Mouse (Mus musculus) liver, embryonic 11.5 days (tissue): ENCODE results near the gene Fetub. TPM values are rescaled to one million over a fixed set of nuclear protein-coding genes. Genes with fewer than 3 reads are reported as not detected.
A peak's percentile ranks its signal among the peaks of the same experiment; 100 is the strongest.

Experiments used
- ATAC-seq: fragments of 200-750 bp; cut with Nextera tagmentation; replicated peaks from 2 replicates; pipeline ENCODE4 v1.8.0; 2017; ENCODE audit warnings: moderate number of reproducible peaks, mild to moderate bottlenecking, moderate TSS enrichment, moderate library complexity; ENCODE audit not compliant: low FRiP score
- DNase-seq: peaks from one replicate; pipeline ENCODE4 v3.0.0-alpha.2; 2017; ENCODE audit warnings: low spot score
- H3K27ac ChIP-seq: fragments of 300-500 bp; sonication (generic); 2 replicates; pipeline ENCODE4 v1.5.1; 2014; ENCODE audit warnings: mild to moderate bottlenecking, low read depth, low read length, control low read depth
- H3K27me3 ChIP-seq: fragments of 300-500 bp; sonication (generic); replicated peaks from 2 replicates; pipeline ENCODE4 v1.6.1; 2014; ENCODE audit warnings: low read length, mixed read lengths; ENCODE audit not compliant: control insufficient read depth, insufficient read depth
- H3K36me3 ChIP-seq: fragments of 300-500 bp; sonication (generic); 2 replicates; pipeline ENCODE4 v1.6.1; 2014; ENCODE audit warnings: mild to moderate bottlenecking, low read length, moderate library complexity, mixed read lengths; ENCODE audit not compliant: control insufficient read depth, insufficient read depth
- H3K4me1 ChIP-seq: fragments of 300-500 bp; sonication (generic); replicated peaks from 2 replicates; pipeline ENCODE4 v1.6.1; 2014; ENCODE audit warnings: low read length, mixed read lengths; ENCODE audit not compliant: control insufficient read depth, insufficient read depth
- H3K4me2 ChIP-seq: fragments of 300-500 bp; sonication (generic); 2 replicates; pipeline ENCODE4 v1.6.1; 2014; ENCODE audit warnings: mild to moderate bottlenecking, control low read depth, moderate library complexity
- H3K4me3 ChIP-seq: fragments of 300-500 bp; sonication (generic); 2 replicates; pipeline ENCODE4 v1.5.1; 2014; ENCODE audit warnings: low read depth, low read length, control low read depth
- H3K9ac ChIP-seq: fragments of 300-500 bp; sonication (generic); 2 replicates; pipeline ENCODE4 v1.6.1; 2014; ENCODE audit warnings: low read depth, low read length, control low read depth
- H3K9me3 ChIP-seq: fragments of 300-500 bp; sonication (generic); 2 replicates; pipeline ENCODE4 v1.6.1; 2016; ENCODE audit warnings: low read length, inconsistent platforms, mixed read lengths; ENCODE audit not compliant: control insufficient read depth
- WGBS: fragments of 180-500 bp; shearing (Covaris S2); extraction: QIAGEN DNeasy Blood & Tissue Kit; methylation state at CpG from one replicate; pipeline ENCODE4 v1.1.7; 2014; 5-methylcytosine and 5-hydroxymethylcytosine counted together
- polyA plus RNA-seq: library from polyadenylated mRNA; unstranded; fragments of >200 nt; fragmentation: Nextera tagmentation; extraction: Ambion mirVana; gene quantifications from 2 replicates; pipeline ENCODE4 v1.2.1, GENCODE M21; 2014

The Fetub gene
- polyA plus RNA-seq, result 0.22 and 0.69 TPM in 2 replicates

DNA sequence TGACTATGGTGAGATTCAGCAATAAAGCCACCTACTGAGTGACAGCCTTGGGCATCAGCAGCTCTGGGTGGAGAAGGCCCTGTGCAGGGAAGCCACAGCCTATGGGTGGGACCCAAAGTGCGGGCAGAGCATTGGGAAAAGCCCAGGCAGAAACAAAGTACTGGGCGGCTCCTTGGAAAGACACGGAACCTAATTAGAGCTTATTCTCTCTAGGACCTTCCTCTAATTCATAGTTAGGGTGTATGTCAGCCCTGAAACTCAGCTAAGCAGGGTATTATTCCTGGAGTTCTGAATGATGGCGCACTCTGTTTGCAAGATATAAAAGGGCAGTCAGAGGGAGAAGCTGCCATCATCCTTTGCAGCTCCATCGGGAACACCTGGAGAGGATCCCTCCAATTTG lies at the start of gene Fetub:
Gene Fetub, plus strand, starts transcription at position 301 of the 400 bp plus-strand sequence.
- H3K4me3 ChIP-seq, result no peak within 1 kb of the TSS
- 78% methylated on average over 5 of the region's 5 CpGs for WGBS
- no peaks in the 10 kb centered on the region for H3K4me1 ChIP-seq
- H3K27ac ChIP-seq, result no peak within 1 kb of the TSS
- H3K27me3 ChIP-seq, result no peaks in the 10 kb centered on the region
- H3K9ac ChIP-seq, result no peak within 1 kb of the TSS
- no peaks in the 10 kb centered on the region for H3K9me3 ChIP-seq
- no peak for ATAC-seq
- DNase-seq, result no peak
- no peaks in the 10 kb centered on the region for H3K36me3 ChIP-seq
- H3K4me2 ChIP-seq, result no peak within 1 kb of the TSS

DNA sequence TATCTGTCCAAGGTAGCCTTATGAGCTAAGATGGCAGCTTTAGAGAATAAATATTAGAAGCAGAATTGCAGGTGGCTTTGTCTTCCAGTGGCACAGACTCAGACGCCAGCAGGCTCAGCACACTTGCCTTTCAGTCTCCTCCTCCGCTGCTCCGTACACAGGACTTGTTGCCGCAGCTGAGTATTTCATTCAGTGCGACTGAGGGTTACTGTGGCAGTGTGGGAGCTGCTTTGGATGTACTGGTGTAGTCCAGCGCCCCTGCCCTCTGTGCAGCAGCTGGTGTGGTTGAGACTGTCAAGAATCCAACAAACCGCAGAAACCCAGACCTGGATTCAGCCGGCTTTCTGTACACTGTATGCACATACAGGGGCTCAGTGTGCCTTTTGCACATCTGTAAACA lies 45.7 kb upstream of the Fetub start:
- Histone ChIP-seq H3K27me3 (no peaks in the 10 kb centered on the region), H3K4me3 (no peak overlapping the region), H3K4me2 (no peak overlapping the region), H3K27ac (no peak overlapping the region), H3K36me3 (peaks cover 31% of the 10 kb centered on the region), H3K9ac (no peak overlapping the region), H3K9me3 (no peaks in the 10 kb centered on the region), H3K4me1 (no peaks in the 10 kb centered on the region)
- ATAC-seq (no peak), DNase-seq (no peak)
- 92% methylated on average over 8 of the region's 8 CpGs for WGBS

DNA sequence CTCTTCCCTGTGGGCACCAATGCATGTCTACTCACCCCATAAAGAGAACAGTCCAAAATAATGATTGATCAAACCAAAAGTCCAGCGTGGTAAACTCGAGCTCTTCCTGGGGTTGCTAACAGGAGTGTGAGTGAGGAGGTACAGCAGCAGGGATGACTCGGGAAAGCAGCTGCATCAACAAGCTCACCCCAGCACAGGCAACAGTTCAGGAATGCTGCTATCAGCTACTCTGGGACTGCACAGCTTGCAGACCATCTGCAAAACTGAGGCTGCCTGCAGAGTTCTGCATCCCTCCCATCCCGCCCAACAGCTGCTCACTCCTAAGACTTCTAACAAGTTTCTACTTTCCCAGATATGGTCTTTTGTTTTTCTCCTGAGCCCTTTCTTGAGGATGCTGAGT lies 44.8 kb upstream of the Fetub start:
- no peaks in the 10 kb centered on the region for H3K27me3 ChIP-seq
- no peaks in the 10 kb centered on the region for H3K4me1 ChIP-seq
- 80% methylated on average over 4 of the region's 4 CpGs for WGBS
- no peaks in the 10 kb centered on the region for H3K9me3 ChIP-seq
- no peak for ATAC-seq
- no peak overlapping the region for H3K4me2 ChIP-seq
- H3K4me3 ChIP-seq, result no peak overlapping the region
- peaks cover 25% of the 10 kb centered on the region for H3K36me3 ChIP-seq
- no peak overlapping the region for H3K27ac ChIP-seq
- DNase-seq, result no peak
- no peak overlapping the region for H3K9ac ChIP-seq

DNA sequence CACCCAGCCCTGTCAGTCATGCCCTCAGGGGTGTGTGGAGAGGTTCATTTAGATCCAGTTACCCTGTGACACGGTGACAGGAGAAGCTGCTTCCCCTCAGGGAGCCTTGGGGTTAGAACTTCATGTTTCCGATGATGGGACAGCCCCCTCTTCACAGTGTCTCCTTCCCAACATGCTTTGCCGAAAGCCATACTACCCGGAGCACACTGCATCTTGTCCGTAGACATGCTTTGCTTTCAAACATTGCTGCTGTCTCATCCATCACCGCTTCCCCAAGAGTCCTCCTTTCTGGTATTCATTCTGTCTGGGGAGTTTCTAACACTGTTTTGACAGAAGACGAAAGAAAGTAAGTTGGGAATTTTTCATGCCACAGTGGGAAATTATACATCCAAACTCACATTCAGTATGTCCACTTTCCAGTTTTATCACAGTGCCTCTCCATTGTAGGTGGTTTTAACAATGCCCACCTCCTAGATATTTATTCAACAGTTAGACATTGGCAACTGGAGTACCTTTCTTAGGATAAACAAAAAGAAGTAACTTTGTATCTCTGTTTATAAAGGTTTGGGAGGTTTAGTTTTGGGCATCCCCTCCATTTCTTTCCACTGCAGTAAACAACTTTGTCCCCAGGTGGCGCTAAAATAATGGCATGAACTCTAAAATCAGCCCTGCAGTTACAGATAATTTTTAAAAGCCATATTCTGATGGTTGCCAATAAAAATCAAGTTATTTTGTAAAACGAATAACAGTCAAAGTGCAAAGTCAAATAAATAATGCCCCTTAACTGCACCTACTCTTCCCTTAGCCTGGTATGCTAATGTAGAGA lies 41.7 kb upstream of the Fetub start:
- WGBS, result 47% methylated on average over 9 of the region's 9 CpGs
- no peaks in the 10 kb centered on the region for H3K9me3 ChIP-seq
- no peak overlapping the region for H3K4me2 ChIP-seq
- DNase-seq (no peak), ATAC-seq (no peak)
- no peak overlapping the region for H3K9ac ChIP-seq
- H3K4me1 ChIP-seq, result peaks cover 8% of the 10 kb centered on the region
- H3K4me3 ChIP-seq, result no peak overlapping the region
- no peaks in the 10 kb centered on the region for H3K27me3 ChIP-seq
- peaks cover 5% of the 10 kb centered on the region; the same call in 1 of the 2 replicates for H3K36me3 ChIP-seq
- no peak overlapping the region for H3K27ac ChIP-seq

DNA sequence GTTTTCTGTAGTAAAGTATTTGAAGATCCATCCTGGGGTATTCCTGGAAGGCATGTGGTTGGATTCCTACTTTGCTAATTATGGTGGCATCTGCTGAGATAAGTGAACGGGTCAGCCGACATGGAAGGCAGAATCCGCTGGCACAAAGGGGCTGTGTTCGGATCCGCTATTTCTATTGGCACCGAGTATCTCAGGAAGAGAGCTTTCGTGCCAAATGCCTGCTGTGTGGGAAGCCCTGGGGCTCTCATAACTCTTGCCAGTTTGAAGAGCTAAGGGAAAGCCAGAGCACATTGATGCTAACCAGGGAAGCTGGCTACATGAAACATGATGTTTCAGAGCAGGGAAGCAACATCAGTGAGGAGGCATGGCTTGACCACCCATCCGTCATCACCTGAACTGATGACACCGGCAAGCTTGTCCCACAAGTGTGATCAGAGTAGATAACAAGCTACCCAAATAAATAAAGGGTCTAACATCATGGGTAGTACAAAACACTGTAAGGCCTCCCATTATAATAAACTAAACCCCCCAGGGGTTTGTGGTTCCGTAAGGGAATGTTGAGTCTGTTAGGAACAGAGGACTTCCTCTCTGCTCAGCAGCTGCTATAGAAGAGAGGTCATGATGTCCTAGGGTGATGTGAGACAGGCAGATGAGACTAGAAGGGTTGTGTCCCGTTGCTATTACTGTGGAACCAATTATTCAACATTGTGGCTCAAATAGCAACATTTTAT lies 40.3 kb upstream of the Fetub start:
- H3K27me3 ChIP-seq, result no peaks in the 10 kb centered on the region
- H3K4me2 ChIP-seq, result no peak overlapping the region
- 0 out of 2 replicates have a peak, but pooled peaks cover 2% of the 10 kb centered on the region for H3K36me3 ChIP-seq
- 78% methylated on average over 11 of the region's 11 CpGs for WGBS
- H3K4me1 ChIP-seq, result peaks cover 11% of the 10 kb centered on the region
- no peak for DNase-seq
- no peak for ATAC-seq
- H3K9me3 ChIP-seq, result no peaks in the 10 kb centered on the region
- H3K27ac ChIP-seq, result no peak overlapping the region
- H3K9ac ChIP-seq, result no peak overlapping the region
- no peak overlapping the region for H3K4me3 ChIP-seq

DNA sequence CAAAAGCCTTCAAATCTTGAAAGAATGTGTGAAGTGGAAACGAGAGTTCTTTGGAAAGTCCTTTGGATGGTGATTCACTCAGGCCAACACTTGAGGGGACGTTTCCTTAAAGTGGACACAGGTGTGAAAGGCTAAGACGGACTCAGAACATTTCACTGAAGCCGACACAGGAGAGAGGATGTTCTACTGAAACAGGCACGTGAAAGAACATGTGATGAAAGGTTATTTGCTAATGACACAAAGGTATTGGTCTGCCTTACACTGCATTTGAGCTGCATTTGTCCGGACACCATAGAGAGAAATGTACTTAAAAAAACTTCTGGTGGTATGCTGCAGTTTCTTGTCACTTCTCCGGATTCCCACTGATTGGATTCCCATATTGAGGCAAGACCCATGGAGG lies 39.4 kb upstream of the Fetub start:
- Histone ChIP-seq H3K4me3 (no peak overlapping the region), H3K4me2 (no peak overlapping the region), H3K27me3 (no peaks in the 10 kb centered on the region), H3K9me3 (no peaks in the 10 kb centered on the region), H3K4me1 (peaks cover 11% of the 10 kb centered on the region), H3K9ac (no peak overlapping the region), H3K36me3 (no peaks in the 10 kb centered on the region), H3K27ac (no peak overlapping the region)
- WGBS, result 75% methylated on average over 7 of the region's 7 CpGs
- ATAC-seq, result no peak
- no peak for DNase-seq

DNA sequence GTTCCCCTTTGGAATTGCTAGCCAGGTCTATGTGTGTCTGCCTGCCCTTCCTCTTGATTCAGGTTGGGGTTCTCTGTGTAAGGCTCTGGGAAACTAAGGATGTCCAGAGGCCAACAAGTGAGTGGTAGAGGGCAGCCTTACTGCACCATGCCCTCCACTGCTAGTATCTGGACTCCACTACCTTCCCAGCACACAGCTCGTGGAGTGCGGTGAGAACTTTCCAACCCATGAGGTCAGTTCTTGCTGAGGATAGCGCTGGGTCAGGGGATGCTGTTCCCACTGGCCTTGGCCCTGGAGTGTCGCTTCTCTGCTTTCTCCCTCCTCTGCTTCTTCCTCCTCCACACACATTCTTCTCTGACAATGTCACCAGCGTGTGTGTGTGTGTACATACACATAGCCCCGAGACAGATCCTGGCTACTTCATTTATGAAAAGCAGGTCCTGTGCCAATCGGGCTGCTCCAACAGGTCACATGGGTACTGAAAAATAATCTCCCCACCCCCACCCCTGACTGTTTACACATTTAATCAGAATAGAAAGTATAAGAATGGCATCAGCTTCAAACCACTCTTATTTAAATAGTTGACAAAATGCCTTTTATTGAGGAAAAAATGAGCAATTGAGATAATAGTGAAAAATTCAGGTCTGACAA lies 38.1 kb upstream of the Fetub start:
- Histone ChIP-seq H3K9me3 (no peaks in the 10 kb centered on the region), H3K4me1 (peaks cover 11% of the 10 kb centered on the region), H3K4me3 (no peak overlapping the region), H3K27ac (no peak overlapping the region), H3K36me3 (no peaks in the 10 kb centered on the region), H3K27me3 (no peaks in the 10 kb centered on the region), H3K4me2 (no peak overlapping the region), H3K9ac (no peak overlapping the region)
- 67% methylated on average over 7 of the region's 7 CpGs for WGBS
- ATAC-seq, result no peak
- no peak for DNase-seq

DNA sequence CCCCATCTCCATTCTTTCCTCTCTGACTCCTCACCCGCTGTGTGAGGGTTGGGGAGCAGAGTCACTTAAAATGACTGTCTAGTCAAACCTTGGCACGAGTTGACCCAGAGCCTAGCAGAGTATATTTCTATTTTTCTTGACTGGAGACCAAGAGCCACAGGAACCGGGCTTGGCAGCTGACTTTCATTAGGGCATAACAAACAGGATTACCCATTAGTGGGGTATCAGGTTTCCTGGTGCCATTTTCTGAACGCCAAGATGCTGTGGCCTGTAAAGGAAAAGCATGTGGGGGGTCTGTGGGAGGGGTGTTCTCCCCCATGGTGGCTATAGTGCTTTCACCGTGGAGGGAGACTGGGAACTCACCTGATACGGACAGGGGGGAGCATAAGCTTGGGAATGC lies 37.2 kb upstream of the Fetub start:
- Histone ChIP-seq H3K27me3 (no peaks in the 10 kb centered on the region), H3K4me2 (no peak overlapping the region), H3K36me3 (no peaks in the 10 kb centered on the region), H3K27ac (peak overlapping the region; percentile 32), H3K9me3 (no peaks in the 10 kb centered on the region), H3K4me1 (peaks cover 11% of the 10 kb centered on the region), H3K9ac (no peak overlapping the region), H3K4me3 (no peak overlapping the region)
- no peak for DNase-seq
- ATAC-seq, result no peak
- WGBS, result 38% methylated on average over 6 of the region's 6 CpGs
